In the genomic region with DNA sequence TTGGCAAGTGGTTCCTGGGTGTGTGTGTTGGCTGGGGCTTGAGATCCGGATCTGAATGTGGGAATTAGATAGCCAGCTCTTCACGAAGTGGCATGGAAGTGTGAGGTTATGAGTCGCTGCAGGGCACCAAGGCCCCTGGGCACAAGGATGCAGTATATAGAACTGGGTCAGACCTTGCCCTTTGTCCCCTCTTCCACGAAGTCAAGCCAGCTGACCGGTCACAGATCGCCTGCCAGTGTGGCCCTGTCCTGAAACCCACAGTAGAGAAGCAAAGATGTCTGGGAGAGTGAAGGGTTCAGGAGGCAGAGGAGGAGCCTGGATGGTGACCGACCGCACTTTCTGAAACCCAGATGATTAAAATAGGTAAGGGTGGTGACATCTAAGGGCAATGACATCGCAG, we compare ENCODE assay signal across 28 mouse cellular contexts.
DNase-seq lines count a peak whose midpoint lies in the region; ATAC-seq and TF ChIP-seq lines count a peak whose summit lies in the region.
"Had no signal": no experiment of that assay in that cellular context is flagged by ENCODE, and none has a peak within 500 bp of the region (broad histone marks: within the 10 kb centered on the region; RNA-seq: fewer than 3 reads in every experiment).

No protein-coding gene starts in this region.

- ATAC-seq in intestine, postnatal 0 days: peak; percentile 69
- ATAC-seq in intestine, embryonic 16.5 days: no peak
- no peak for ATAC-seq in liver, embryonic 12.5 days
- ATAC-seq in liver, embryonic 13.5 days (ENCODE audit: low read depth): no peak
- ATAC-seq in megakaryocyte progenitor cell, adult 5-6 weeks (replicated peaks; ENCODE audit: poor library complexity): no peak
- ATAC-seq: forebrain, embryonic 15.5 days; hindbrain, embryonic 16.5 days; intestine, embryonic 15.5 days; midbrain, embryonic 15.5 days; Patski had no signal

- TF ChIP-seq CTCF in intestine, postnatal 0 days (IDR thresholded peaks at IDR 0.05; ENCODE audit: low read depth): no peak

- H3K27me3 ChIP-seq in intestine, postnatal 0 days (replicated peaks; ENCODE audit: control insufficient read depth, insufficient read depth, low read length): no peaks in the 10 kb centered on the region
- no peaks in the 10 kb centered on the region for H3K27me3 ChIP-seq in intestine, embryonic 16.5 days (replicated peaks; ENCODE audit: control insufficient read depth, insufficient read depth, low read length)
- no peaks in the 10 kb centered on the region for H3K27me3 ChIP-seq in liver, embryonic 12.5 days (replicated peaks)
- H3K27me3 ChIP-seq in liver, embryonic 13.5 days: no peaks in the 10 kb centered on the region
- H3K27me3 ChIP-seq: forebrain, embryonic 15.5 days; intestine, embryonic 15.5 days; midbrain, embryonic 15.5 days; neural tube, embryonic 15.5 days; Patski had no signal

- peaks cover 11% of the 10 kb centered on the region for H3K4me1 ChIP-seq in intestine, postnatal 0 days (replicated peaks; ENCODE audit: control insufficient read depth, insufficient read depth, low read length)
- peaks cover 17% of the 10 kb centered on the region; the same call in 1 of the 2 replicates for H3K4me1 ChIP-seq in intestine, embryonic 16.5 days (ENCODE audit: control insufficient read depth, insufficient read depth, low read length)
- H3K4me1 ChIP-seq in liver, embryonic 12.5 days: peaks cover 92% of the 10 kb centered on the region
- H3K4me1 ChIP-seq in liver, embryonic 13.5 days (replicated peaks): peaks cover 89% of the 10 kb centered on the region

- H3K9me3 ChIP-seq in intestine, postnatal 0 days (ENCODE audit: control insufficient read depth): no peaks in the 10 kb centered on the region
- H3K9me3 ChIP-seq in intestine, embryonic 16.5 days (ENCODE audit: control insufficient read depth, low read length): no peaks in the 10 kb centered on the region
- H3K9me3 ChIP-seq in liver, embryonic 12.5 days (replicated peaks): no peaks in the 10 kb centered on the region
- H3K9me3 ChIP-seq in liver, embryonic 13.5 days (replicated peaks): no peaks in the 10 kb centered on the region
- H3K9me3 ChIP-seq: forebrain, embryonic 15.5 days; heart, embryonic 13.5 days; intestine, embryonic 15.5 days; midbrain, embryonic 10.5 days; midbrain, embryonic 15.5 days; neural tube, embryonic 15.5 days had no signal

- H3K9ac ChIP-seq in intestine, postnatal 0 days (ENCODE audit: low read depth, low read length): no peak overlapping the region
- H3K9ac ChIP-seq in intestine, embryonic 16.5 days (ENCODE audit: low read depth, low read length): no peak overlapping the region
- H3K9ac ChIP-seq in liver, embryonic 12.5 days: no peak overlapping the region
- no peak overlapping the region for H3K9ac ChIP-seq in liver, embryonic 13.5 days
- H3K9ac ChIP-seq: forebrain, embryonic 15.5 days; heart, embryonic 13.5 days; intestine, embryonic 15.5 days; lung, embryonic 14.5 days; midbrain, embryonic 15.5 days; neural tube, embryonic 15.5 days had no signal

- DNase-seq in liver: no peak
- DNase-seq in liver, embryonic 13.5 days: no peak
- DNase-seq in heart, adult 18-20 months: no peak
- DNase-seq: adrenal gland, postnatal 14 days; cerebellum, adult 11 months; cerebellum, adult 9-10 months; cerebellum, postnatal 36 days; gastrocnemius, adult 2 months; gastrocnemius, postnatal 36 days; heart, postnatal 10 days; left cerebral cortex, postnatal 4 days; lung, embryonic 14.5 days; lung, postnatal 14 days; retina, postnatal 1 day; right cerebral cortex, postnatal 14 days; thymus, postnatal 4 days had no signal

- no peaks in the 10 kb centered on the region for H3K36me3 ChIP-seq in intestine, postnatal 0 days (ENCODE audit: control insufficient read depth, insufficient read depth)
- no peaks in the 10 kb centered on the region for H3K36me3 ChIP-seq in intestine, embryonic 16.5 days (ENCODE audit: control insufficient read depth, insufficient read depth, low read length)
- no peaks in the 10 kb centered on the region for H3K36me3 ChIP-seq in liver, embryonic 12.5 days
- no peaks in the 10 kb centered on the region for H3K36me3 ChIP-seq in liver, embryonic 13.5 days
- H3K36me3 ChIP-seq: forebrain, embryonic 15.5 days; heart, embryonic 13.5 days; intestine, embryonic 15.5 days; midbrain, embryonic 10.5 days; midbrain, embryonic 15.5 days; neural tube, embryonic 15.5 days had no signal

- H3K27ac ChIP-seq in intestine, postnatal 0 days (ENCODE audit: low read depth, low read length): peak overlapping the region; percentile 50
- no peak overlapping the region for H3K27ac ChIP-seq in intestine, embryonic 16.5 days (ENCODE audit: low read length)
- H3K27ac ChIP-seq in liver, embryonic 12.5 days: 0 out of 2 replicates have a peak overlapping the region, but pooled peaks have one; percentile 27
- H3K27ac ChIP-seq in liver, embryonic 13.5 days: peak overlapping the region; percentile 80; the same call in 1 of the 2 replicates
- H3K27ac ChIP-seq: forebrain, embryonic 15.5 days; gastrocnemius, adult 2 months; heart, embryonic 13.5 days; intestine, embryonic 15.5 days; midbrain, embryonic 10.5 days; midbrain, embryonic 15.5 days; neural tube, embryonic 15.5 days had no signal

- no peak overlapping the region for H3K4me3 ChIP-seq in intestine, postnatal 0 days (ENCODE audit: low read depth, low read length)
- H3K4me3 ChIP-seq in intestine, embryonic 16.5 days (ENCODE audit: low read length): no peak overlapping the region
- H3K4me3 ChIP-seq in liver, embryonic 12.5 days: no peak overlapping the region
- no peak overlapping the region for H3K4me3 ChIP-seq in liver, embryonic 13.5 days (replicated peaks)
- H3K4me3 ChIP-seq: forebrain, embryonic 15.5 days; gastrocnemius, adult 2 months; heart, embryonic 13.5 days; intestine, embryonic 15.5 days; midbrain, embryonic 10.5 days; midbrain, embryonic 15.5 days; neural tube, embryonic 15.5 days had no signal

- 52% methylated on average over 9 of the region's 9 CpGs for WGBS in intestine, postnatal 0 days
- WGBS in intestine, embryonic 16.5 days: 77% methylated on average over 9 of the region's 9 CpGs
- WGBS in liver, embryonic 12.5 days (ENCODE audit: insufficient replicate concordance): 85% methylated on average over 9 of the region's 9 CpGs
- 75% methylated on average over 9 of the region's 9 CpGs for WGBS in liver, embryonic 13.5 days (ENCODE audit: insufficient replicate concordance)

- H3K4me2 ChIP-seq in intestine, postnatal 0 days (replicated peaks; ENCODE audit: low read depth): 0 out of 2 replicates have a peak overlapping the region, but pooled peaks have one; percentile 3
- no peak overlapping the region for H3K4me2 ChIP-seq in intestine, embryonic 16.5 days (ENCODE audit: low read depth, low read length)
- H3K4me2 ChIP-seq in liver, embryonic 12.5 days: no peak overlapping the region
- no peak overlapping the region for H3K4me2 ChIP-seq in liver, embryonic 13.5 days
- H3K4me2 ChIP-seq: forebrain, embryonic 15.5 days; heart, embryonic 13.5 days; intestine, embryonic 15.5 days; lung, embryonic 14.5 days; midbrain, embryonic 15.5 days; neural tube, embryonic 15.5 days had no signal
